Comparison of ENCODE assay signal across 27 mouse cellular contexts in genomic region chr14:117514829-117515228, GRCm38 (mm10).
"Had no signal": no experiment of that assay in that cellular context is flagged by ENCODE, and none has a peak within 500 bp of the region (broad histone marks: within the 10 kb centered on the region; RNA-seq: fewer than 3 reads in every experiment).

No protein-coding gene starts in this region.

- DNase-seq: gastrocnemius, adult 2 months; gastrocnemius, postnatal 10 days; gastrocnemius, postnatal 25 days; heart, adult 18-20 months; heart, postnatal 10 days; heart, postnatal 4 days; kidney, adult 18-20 months; kidney, adult 9 months; kidney, postnatal 14 days; kidney, postnatal 36 days; layer of hippocampus, adult 9-11 months; layer of hippocampus, postnatal 36 days; left cerebral cortex, postnatal 4 days; lung, adult 18-20 months had no signal

- H3K36me3 ChIP-seq: heart, embryonic 10.5 days; heart, embryonic 12.5 days; hindbrain, embryonic 10.5 days; hindbrain, embryonic 12.5 days; intestine, embryonic 15.5 days; kidney, embryonic 15.5 days; limb, embryonic 13.5 days; limb, embryonic 15.5 days; liver, embryonic 12.5 days had no signal

- H3K27ac ChIP-seq: gastrocnemius, adult 2 months; heart, embryonic 10.5 days; hindbrain, embryonic 10.5 days; hindbrain, embryonic 12.5 days; hindbrain, embryonic 14.5 days; intestine, embryonic 15.5 days; kidney, embryonic 15.5 days; kidney, postnatal 0 days; left cerebral cortex, adult 2 months; limb, embryonic 13.5 days; limb, embryonic 15.5 days; liver, embryonic 12.5 days; liver, embryonic 14.5 days had no signal

- H3K4me3 ChIP-seq: gastrocnemius, adult 2 months; heart, embryonic 10.5 days; heart, embryonic 12.5 days; hindbrain, embryonic 10.5 days; hindbrain, embryonic 12.5 days; intestine, embryonic 15.5 days; kidney, embryonic 15.5 days; left cerebral cortex, adult 2 months; limb, embryonic 13.5 days; limb, embryonic 15.5 days; liver, embryonic 12.5 days had no signal

- H3K27me3 ChIP-seq: heart, embryonic 12.5 days; hindbrain, embryonic 12.5 days; intestine, embryonic 15.5 days; kidney, embryonic 15.5 days; limb, embryonic 13.5 days; limb, embryonic 15.5 days; liver, embryonic 12.5 days had no signal

- H3K4me1 ChIP-seq: heart, embryonic 10.5 days; hindbrain, embryonic 10.5 days; hindbrain, embryonic 12.5 days; intestine, embryonic 15.5 days; limb, embryonic 15.5 days; liver, embryonic 12.5 days had no signal
